Mouse (Mus musculus): ENCODE data around the gene Cldnd2. TPM values are rescaled to one million over a fixed set of nuclear protein-coding genes. Genes with fewer than 3 reads are reported as not detected.

Cldnd2 gene
- polyA plus RNA-seq, 1 experiment from 2014 or later: not detected

- 93% methylated on average over 14 of the region's 14 CpGs for WGBS
- no peaks in the 10 kb centered on the region for H3K9me3 ChIP-seq (ENCODE audit: control insufficient read depth, low read length)
- no peaks in the 10 kb centered on the region for H3K36me3 ChIP-seq (ENCODE audit: control insufficient read depth, insufficient read depth, low read length)
- H3K27ac ChIP-seq (ENCODE audit: low read depth, low read length): no peak overlapping the region
- H3K4me2 ChIP-seq (replicated peaks; ENCODE audit: low read depth, low read length): no peak overlapping the region
- ATAC-seq (ENCODE audit: low FRiP score): no peak
- H3K4me1 ChIP-seq (replicated peaks; ENCODE audit: control insufficient read depth, insufficient read depth, low read length): no peaks in the 10 kb centered on the region
- DNase-seq (ENCODE audit: low spot score): no peak
- no peaks in the 10 kb centered on the region for H3K27me3 ChIP-seq (ENCODE audit: control insufficient read depth, insufficient read depth, low read length)
- H3K9ac ChIP-seq (ENCODE audit: low read depth, low read length): no peak overlapping the region
- H3K4me3 ChIP-seq (ENCODE audit: low read depth, low read length): no peak overlapping the region
These were observed 13.2 kb downstream of the Cldnd2 start for GRCm38 (mm10) chr7:43453599-43454355.

DNA sequence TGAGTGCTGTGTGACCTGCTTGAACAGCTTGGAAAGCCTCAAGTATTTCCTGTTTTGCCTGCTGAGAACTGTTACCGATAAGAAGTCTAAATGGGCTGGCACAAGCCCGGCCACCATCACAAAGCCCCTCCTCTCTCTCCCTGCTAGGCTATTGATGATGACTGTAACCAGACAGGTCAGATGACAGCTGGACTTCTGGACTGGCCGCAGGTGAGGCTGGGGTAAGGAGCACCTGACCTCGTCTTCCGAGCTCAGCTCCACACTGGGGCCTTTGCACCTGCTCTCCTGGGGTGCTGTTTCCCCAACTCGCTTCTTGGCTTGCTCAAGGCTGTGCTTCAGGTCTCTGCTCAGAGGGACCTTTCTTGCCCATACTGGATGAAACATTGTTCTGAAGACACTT, 13.8 kb downstream of the Cldnd2 start:
- H3K4me3 ChIP-seq (ENCODE audit: low read depth, low read length): no peak overlapping the region
- no peak for DNase-seq (ENCODE audit: low spot score)
- H3K36me3 ChIP-seq (ENCODE audit: control insufficient read depth, insufficient read depth, low read length): no peaks in the 10 kb centered on the region
- WGBS: 92% methylated on average over 6 of the region's 6 CpGs
- no peaks in the 10 kb centered on the region for H3K4me1 ChIP-seq (replicated peaks; ENCODE audit: control insufficient read depth, insufficient read depth, low read length)
- no peak for ATAC-seq (ENCODE audit: low FRiP score)
- no peak overlapping the region for H3K27ac ChIP-seq (ENCODE audit: low read depth, low read length)
- no peaks in the 10 kb centered on the region for H3K27me3 ChIP-seq (ENCODE audit: control insufficient read depth, insufficient read depth, low read length)
- no peaks in the 10 kb centered on the region for H3K9me3 ChIP-seq (ENCODE audit: control insufficient read depth, low read length)
- H3K4me2 ChIP-seq (replicated peaks; ENCODE audit: low read depth, low read length): no peak overlapping the region
- no peak overlapping the region for H3K9ac ChIP-seq (ENCODE audit: low read depth, low read length)

- no peak for ATAC-seq (ENCODE audit: low FRiP score)
These were observed 22.3 kb downstream of the Cldnd2 start, which contains the start of gene Vsig10l for GRCm38 (mm10) chr7:43462851-43463250. Gene Vsig10l, plus strand, starts transcription at chr7:43463151.

GRCm38 (mm10) chr7:43463976-43464375, 23.4 kb downstream of the Cldnd2 start:
- DNase-seq (ENCODE audit: low spot score): no peak

More at GRCm38 (mm10) chr7:43462851-43463250, 22.3 kb downstream of the Cldnd2 start, which contains the start of gene Vsig10l:
- DNase-seq (ENCODE audit: low spot score): no peak
- Histone ChIP-seq H3K27ac (ENCODE audit: low read depth, low read length) (no peak within 1 kb of the TSS), H3K9ac (ENCODE audit: low read depth, low read length) (no peak within 1 kb of the TSS), H3K4me3 (ENCODE audit: low read depth, low read length) (no peak within 1 kb of the TSS), H3K36me3 (ENCODE audit: control insufficient read depth, insufficient read depth, low read length) (no peaks in the 10 kb centered on the region), H3K4me2 (replicated peaks; ENCODE audit: low read depth, low read length) (no peak within 1 kb of the TSS), H3K9me3 (ENCODE audit: control insufficient read depth, low read length) (no peaks in the 10 kb centered on the region), H3K27me3 (ENCODE audit: control insufficient read depth, insufficient read depth, low read length) (peaks cover 10% of the 10 kb centered on the region; the same call in 1 of the 2 replicates), H3K4me1 (replicated peaks; ENCODE audit: control insufficient read depth, insufficient read depth, low read length) (0 out of 2 replicates have a peak, but pooled peaks cover 2% of the 10 kb centered on the region)
- WGBS: 62% methylated on average over 4 of the region's 4 CpGs

DNA sequence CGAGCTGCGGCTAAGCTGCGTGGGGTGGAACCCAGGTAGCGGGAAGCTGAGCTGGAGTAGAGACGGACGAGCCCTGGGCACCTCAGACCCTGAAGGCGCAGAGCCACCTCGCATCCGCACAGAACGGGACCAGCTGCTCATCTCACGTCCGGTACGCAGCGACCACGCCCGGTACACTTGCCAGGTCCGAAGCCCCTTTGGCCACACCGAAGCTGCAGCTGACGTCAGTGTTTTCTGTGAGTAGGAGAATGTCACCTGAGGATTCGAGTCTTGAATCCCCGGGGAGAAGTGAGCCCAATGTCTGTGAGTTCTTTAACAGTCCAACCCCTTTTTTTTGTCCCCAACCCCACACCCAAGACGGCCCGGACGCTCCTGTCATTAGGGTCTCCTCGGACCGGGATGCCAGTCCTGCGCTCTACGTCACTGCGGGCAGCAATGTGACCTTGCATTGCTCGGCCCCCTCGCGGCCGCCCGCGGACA, 24.3 kb downstream of the Cldnd2 start:
- H3K36me3 ChIP-seq (ENCODE audit: control insufficient read depth, insufficient read depth, low read length): no peaks in the 10 kb centered on the region
- H3K4me3 ChIP-seq (ENCODE audit: low read depth, low read length): peak overlapping the region; percentile 28
- peak overlapping the region; percentile 76 for H3K4me2 ChIP-seq (replicated peaks; ENCODE audit: low read depth, low read length)
- H3K27ac ChIP-seq (ENCODE audit: low read depth, low read length): no peak overlapping the region
- DNase-seq (ENCODE audit: low spot score) (no peak), ATAC-seq (ENCODE audit: low FRiP score) (peak; percentile 73)
- no peaks in the 10 kb centered on the region for H3K9me3 ChIP-seq (ENCODE audit: control insufficient read depth, low read length)
- 0 out of 2 replicates have a peak, but pooled peaks cover 2% of the 10 kb centered on the region for H3K4me1 ChIP-seq (replicated peaks; ENCODE audit: control insufficient read depth, insufficient read depth, low read length)
- peaks cover 10% of the 10 kb centered on the region; the same call in 1 of the 2 replicates for H3K27me3 ChIP-seq (ENCODE audit: control insufficient read depth, insufficient read depth, low read length)
- WGBS: 7% methylated on average over 35 of the region's 35 CpGs
- peak overlapping the region; percentile 27 for H3K9ac ChIP-seq (ENCODE audit: low read depth, low read length)

More at GRCm38 (mm10) chr7:43463976-43464375, 23.4 kb downstream of the Cldnd2 start:
- Histone ChIP-seq H3K9ac (ENCODE audit: low read depth, low read length) (no peak overlapping the region), H3K4me3 (ENCODE audit: low read depth, low read length) (no peak overlapping the region), H3K27me3 (ENCODE audit: control insufficient read depth, insufficient read depth, low read length) (peaks cover 10% of the 10 kb centered on the region; the same call in 1 of the 2 replicates), H3K4me2 (replicated peaks; ENCODE audit: low read depth, low read length) (no peak overlapping the region), H3K36me3 (ENCODE audit: control insufficient read depth, insufficient read depth, low read length) (no peaks in the 10 kb centered on the region), H3K9me3 (ENCODE audit: control insufficient read depth, low read length) (no peaks in the 10 kb centered on the region), H3K4me1 (replicated peaks; ENCODE audit: control insufficient read depth, insufficient read depth, low read length) (0 out of 2 replicates have a peak, but pooled peaks cover 2% of the 10 kb centered on the region), H3K27ac (ENCODE audit: low read depth, low read length) (no peak overlapping the region)
- ATAC-seq (ENCODE audit: low FRiP score): no peak
- 81% methylated on average over 7 of the region's 7 CpGs for WGBS

DNA sequence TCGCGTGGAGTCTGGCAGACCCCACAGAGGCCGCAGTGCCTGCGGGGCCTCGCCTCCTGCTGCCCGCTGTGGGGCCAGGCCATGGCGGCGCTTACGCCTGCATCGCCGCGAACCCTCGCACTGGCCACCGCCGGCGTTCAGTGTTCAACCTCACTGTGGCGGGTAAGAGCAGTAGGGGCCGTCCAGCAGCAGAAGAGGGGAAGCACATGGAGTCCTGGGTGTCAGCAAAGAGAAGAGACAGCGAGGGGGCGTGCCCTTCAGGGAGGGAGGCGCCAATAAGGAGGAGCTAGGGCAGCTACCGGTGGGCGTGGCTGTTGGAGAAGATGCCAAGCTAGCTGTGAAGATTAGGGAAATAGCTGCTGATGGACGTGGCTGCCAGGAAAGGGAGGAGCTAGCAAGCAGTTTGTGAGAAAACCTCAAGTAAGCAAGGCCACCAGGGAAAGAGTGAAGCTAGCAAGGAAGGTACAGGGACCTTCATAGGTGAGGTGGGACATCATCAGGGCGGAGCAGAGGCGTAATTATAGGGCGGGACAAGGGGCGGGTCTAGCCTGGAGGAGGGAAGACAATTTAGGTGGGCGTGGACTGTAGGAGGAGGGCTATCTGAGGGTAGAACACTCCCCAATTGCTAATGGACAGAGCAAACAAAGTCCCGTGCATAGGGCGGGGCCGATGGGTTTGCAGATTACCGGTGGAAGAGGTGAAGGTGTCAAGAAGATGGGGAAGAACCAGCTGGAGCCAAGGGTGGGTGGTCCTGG, 24.9 kb downstream of the Cldnd2 start:
- Histone ChIP-seq H3K9me3 (ENCODE audit: control insufficient read depth, low read length) (no peaks in the 10 kb centered on the region), H3K9ac (ENCODE audit: low read depth, low read length) (peak overlapping the region; percentile 27), H3K36me3 (ENCODE audit: control insufficient read depth, insufficient read depth, low read length) (no peaks in the 10 kb centered on the region), H3K27ac (ENCODE audit: low read depth, low read length) (no peak overlapping the region), H3K4me3 (ENCODE audit: low read depth, low read length) (peak overlapping the region; percentile 28), H3K4me2 (replicated peaks; ENCODE audit: low read depth, low read length) (peak overlapping the region; percentile 76), H3K4me1 (replicated peaks; ENCODE audit: control insufficient read depth, insufficient read depth, low read length) (0 out of 2 replicates have a peak, but pooled peaks cover 2% of the 10 kb centered on the region), H3K27me3 (ENCODE audit: control insufficient read depth, insufficient read depth, low read length) (peaks cover 10% of the 10 kb centered on the region; the same call in 1 of the 2 replicates)
- peak; percentile 88 for ATAC-seq (ENCODE audit: low FRiP score)
- 1% methylated on average over 33 of the region's 33 CpGs for WGBS
- DNase-seq (ENCODE audit: low spot score): peak; percentile 88

DNA sequence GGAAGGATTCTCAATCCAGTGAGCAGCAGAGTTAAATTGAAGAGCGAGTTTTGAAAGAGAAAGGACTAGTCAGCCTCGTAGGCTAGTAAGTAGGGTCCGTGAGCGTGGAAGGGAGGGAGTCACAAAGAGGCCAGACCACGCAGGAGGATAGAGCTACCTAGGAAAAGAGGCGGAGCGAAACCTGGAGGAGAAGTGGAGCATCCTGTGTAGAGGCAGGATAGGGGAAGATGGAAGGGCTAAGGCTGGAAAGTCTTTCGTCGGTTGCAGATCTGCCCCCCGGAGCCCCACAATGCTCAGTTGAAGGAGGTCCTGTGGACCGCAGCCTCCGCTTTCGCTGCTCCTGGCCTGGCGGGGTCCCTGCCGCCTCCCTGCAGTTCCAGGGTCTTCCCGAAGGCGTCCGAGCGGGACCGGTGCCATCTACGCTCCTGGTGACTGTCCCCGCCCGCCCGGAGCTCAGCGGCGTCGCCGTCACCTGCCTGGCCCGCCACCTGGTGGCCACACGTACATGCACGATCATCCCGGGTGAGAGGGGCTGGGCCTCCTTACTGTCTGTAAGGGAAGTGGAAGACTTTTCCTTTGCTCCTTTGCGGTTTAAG, 25.6 kb downstream of the Cldnd2 start:
- Histone ChIP-seq H3K4me2 (replicated peaks; ENCODE audit: low read depth, low read length) (peak overlapping the region; percentile 76), H3K4me3 (ENCODE audit: low read depth, low read length) (peak overlapping the region; percentile 28), H3K27me3 (ENCODE audit: control insufficient read depth, insufficient read depth, low read length) (peaks cover 10% of the 10 kb centered on the region; the same call in 1 of the 2 replicates), H3K9me3 (ENCODE audit: control insufficient read depth, low read length) (no peaks in the 10 kb centered on the region), H3K4me1 (replicated peaks; ENCODE audit: control insufficient read depth, insufficient read depth, low read length) (0 out of 2 replicates have a peak, but pooled peaks cover 2% of the 10 kb centered on the region), H3K36me3 (ENCODE audit: control insufficient read depth, insufficient read depth, low read length) (no peaks in the 10 kb centered on the region), H3K9ac (ENCODE audit: low read depth, low read length) (no peak overlapping the region), H3K27ac (ENCODE audit: low read depth, low read length) (no peak overlapping the region)
- 1% methylated on average over 33 of the region's 33 CpGs for WGBS
- peak; percentile 84 for DNase-seq (ENCODE audit: low spot score)
- peak; percentile 51 for ATAC-seq (ENCODE audit: low FRiP score)

DNA sequence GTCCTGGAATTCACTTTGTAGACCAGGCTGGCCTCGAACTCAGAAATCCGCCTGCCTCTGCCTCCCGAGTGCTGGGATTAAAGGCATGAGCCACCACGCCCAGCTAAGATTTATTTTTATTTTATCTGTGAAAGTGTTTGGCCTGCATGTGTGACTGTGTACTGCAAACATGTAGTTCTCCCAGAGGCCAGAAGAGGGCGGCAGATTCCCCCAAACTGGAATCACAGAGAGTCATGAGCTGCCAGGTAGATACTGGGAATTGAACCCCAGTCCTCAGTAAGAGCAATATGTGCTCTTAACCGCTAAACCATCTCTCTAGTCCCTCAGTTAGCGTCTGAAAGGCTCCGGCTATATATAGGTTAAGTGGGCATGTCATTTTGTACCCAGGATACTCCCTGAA, 29.8 kb downstream of the Cldnd2 start:
- WGBS: 47% methylated on average over 8 of the region's 8 CpGs
- no peak for ATAC-seq (ENCODE audit: low FRiP score)
- peak; percentile 74 for DNase-seq (ENCODE audit: low spot score)
- Histone ChIP-seq H3K36me3 (ENCODE audit: control insufficient read depth, insufficient read depth, low read length) (no peaks in the 10 kb centered on the region), H3K9ac (ENCODE audit: low read depth, low read length) (no peak overlapping the region), H3K9me3 (ENCODE audit: control insufficient read depth, low read length) (no peaks in the 10 kb centered on the region), H3K27me3 (ENCODE audit: control insufficient read depth, insufficient read depth, low read length) (peaks cover 3% of the 10 kb centered on the region; the same call in 1 of the 2 replicates), H3K4me1 (replicated peaks; ENCODE audit: control insufficient read depth, insufficient read depth, low read length) (no peaks in the 10 kb centered on the region), H3K27ac (ENCODE audit: low read depth, low read length) (no peak overlapping the region), H3K4me3 (ENCODE audit: low read depth, low read length) (no peak overlapping the region), H3K4me2 (replicated peaks; ENCODE audit: low read depth, low read length) (no peak overlapping the region)

All from hindbrain, embryonic 11.5 days (tissue).